Mouse (Mus musculus): ENCODE data around the gene Adat1. TPM values are rescaled to one million over a fixed set of nuclear protein-coding genes. Genes with fewer than 3 reads are reported as not detected.
A peak's percentile ranks its signal among the peaks of the same experiment; 100 is the strongest.

Gene Adat1
- polyA plus RNA-seq, 1 experiment from 2014 or later: 8.0 TPM

DNA sequence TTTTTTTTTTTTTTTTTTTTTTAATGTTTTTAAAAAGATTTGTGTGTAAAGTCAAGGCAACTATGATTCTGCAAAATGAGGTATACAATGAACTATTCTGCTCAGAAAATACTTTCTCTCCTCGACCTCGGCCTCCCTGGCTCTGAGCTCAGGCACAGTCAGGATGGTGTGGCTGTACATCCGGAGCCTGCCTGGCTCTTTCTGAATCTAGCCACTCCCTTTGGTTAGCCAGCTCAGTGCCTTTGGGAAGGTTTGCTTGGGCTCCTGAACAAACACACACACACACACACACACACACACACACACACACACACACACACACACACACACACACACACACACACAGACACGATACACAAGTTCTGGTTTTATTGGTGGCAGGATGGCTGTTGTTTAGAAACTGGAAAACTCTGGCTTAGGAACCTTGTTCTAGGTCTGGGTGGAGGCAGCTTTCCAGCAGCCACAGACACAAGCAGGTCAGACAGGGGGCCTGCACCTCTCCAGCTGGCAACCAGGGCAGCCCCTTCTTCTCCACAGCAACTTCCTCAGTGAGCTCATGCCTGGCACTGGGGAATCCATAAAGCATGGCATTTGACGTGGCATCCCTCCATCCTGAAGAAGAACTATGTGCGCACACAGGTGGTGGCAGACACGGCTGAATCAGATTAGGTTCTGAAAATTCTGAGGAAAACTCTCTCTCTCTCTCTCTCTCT lies 27.1 kb downstream of the Adat1 start:
- 72% methylated on average over 7 of the region's 7 CpGs for WGBS
- Histone ChIP-seq H3K9ac (no peak overlapping the region), H3K4me2 (no peak overlapping the region), H3K27me3 (no peaks in the 10 kb centered on the region), H3K36me3 (no peaks in the 10 kb centered on the region), H3K27ac (replicated peaks) (no peak overlapping the region), H3K4me1 (replicated peaks) (no peaks in the 10 kb centered on the region), H3K9me3 (no peaks in the 10 kb centered on the region), H3K4me3 (no peak overlapping the region)
- no peak for ATAC-seq (ENCODE audit: low FRiP score, low read depth)

DNA sequence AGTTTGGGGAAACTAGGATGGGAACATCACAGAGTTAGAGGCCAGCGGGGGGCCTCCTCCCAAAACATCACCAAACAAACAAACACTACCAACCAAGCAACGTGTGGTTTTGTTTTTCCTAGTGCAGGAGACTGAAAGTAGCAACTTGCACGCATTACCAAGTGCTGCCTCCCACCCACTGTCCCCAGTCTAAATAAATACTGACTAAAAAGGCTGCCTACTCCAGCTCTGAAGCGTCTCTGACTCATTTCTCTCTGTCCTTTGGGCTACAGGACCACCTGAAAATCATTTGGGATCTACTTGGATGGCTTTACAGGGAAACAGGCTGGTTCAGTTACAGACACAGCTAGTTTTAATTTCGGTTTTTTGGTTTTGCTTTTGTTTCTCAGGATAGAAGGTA lies 27.8 kb downstream of the Adat1 start:
- Histone ChIP-seq H3K4me1 (replicated peaks) (no peaks in the 10 kb centered on the region), H3K27ac (replicated peaks) (no peak overlapping the region), H3K4me2 (no peak overlapping the region), H3K36me3 (no peaks in the 10 kb centered on the region), H3K9ac (no peak overlapping the region), H3K27me3 (no peaks in the 10 kb centered on the region), H3K4me3 (no peak overlapping the region), H3K9me3 (no peaks in the 10 kb centered on the region)
- WGBS: 64% methylated on average over 5 of the region's 5 CpGs
- ATAC-seq (ENCODE audit: low FRiP score, low read depth): no peak

DNA sequence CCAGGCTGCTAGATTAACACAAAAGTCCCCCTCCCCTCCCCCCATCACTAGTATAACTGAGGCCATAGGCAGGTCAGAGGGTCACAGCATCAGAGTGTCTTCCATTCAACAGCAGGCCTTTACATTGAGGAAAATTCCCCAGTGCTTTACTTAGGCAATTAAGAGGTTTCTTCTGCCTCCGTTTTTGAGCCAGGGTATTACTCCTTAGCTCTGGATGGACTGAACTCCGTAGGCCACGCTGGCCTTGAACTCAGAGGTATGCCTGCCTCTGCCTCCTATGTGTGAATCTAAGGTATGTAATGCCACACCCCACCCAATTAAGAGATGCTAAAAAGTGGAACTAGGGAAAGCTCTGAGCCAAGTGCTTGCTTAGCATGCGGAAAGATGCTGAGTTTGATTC lies 28.6 kb downstream of the Adat1 start:
- ATAC-seq (ENCODE audit: low FRiP score, low read depth): no peak
- H3K4me2 ChIP-seq: no peak overlapping the region
- no peak overlapping the region for H3K9ac ChIP-seq
- no peak overlapping the region for H3K27ac ChIP-seq (replicated peaks)
- 0 out of 2 replicates have a peak, but pooled peaks cover under 1% of the 10 kb centered on the region for H3K36me3 ChIP-seq
- no peaks in the 10 kb centered on the region for H3K27me3 ChIP-seq
- H3K4me3 ChIP-seq: no peak overlapping the region
- H3K4me1 ChIP-seq (replicated peaks): no peaks in the 10 kb centered on the region
- WGBS: 84% methylated on average over 4 of the region's 4 CpGs
- no peaks in the 10 kb centered on the region for H3K9me3 ChIP-seq

DNA sequence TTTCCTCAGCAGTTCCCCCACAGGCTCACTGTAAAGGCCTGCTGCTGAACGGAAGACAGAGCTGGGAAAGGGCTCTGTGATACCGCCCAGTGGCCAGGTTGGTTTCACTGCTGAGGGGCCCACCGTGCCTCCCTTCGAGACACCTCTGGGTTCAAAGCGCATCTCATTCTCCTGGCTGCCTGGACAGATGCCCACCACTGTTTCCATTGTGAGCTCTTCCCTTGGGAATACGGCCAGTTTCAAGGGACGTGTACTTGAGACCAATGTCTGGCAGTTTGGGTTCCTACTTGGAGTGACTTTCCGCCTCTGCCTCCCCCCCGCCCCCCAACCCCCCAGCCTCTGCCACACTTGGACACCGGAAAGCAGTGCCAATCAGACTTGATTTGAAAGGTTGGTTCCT lies 29.0 kb downstream of the Adat1 start:
- H3K9ac ChIP-seq: no peak overlapping the region
- no peaks in the 10 kb centered on the region for H3K4me1 ChIP-seq (replicated peaks)
- H3K27ac ChIP-seq (replicated peaks): no peak overlapping the region
- H3K36me3 ChIP-seq: 0 out of 2 replicates have a peak, but pooled peaks cover 4% of the 10 kb centered on the region
- H3K9me3 ChIP-seq: no peaks in the 10 kb centered on the region
- no peak overlapping the region for H3K4me3 ChIP-seq
- 61% methylated on average over 10 of the region's 10 CpGs for WGBS
- no peak; the same call in 1 of the 2 replicates for ATAC-seq (ENCODE audit: low FRiP score, low read depth)
- H3K27me3 ChIP-seq: no peaks in the 10 kb centered on the region
- H3K4me2 ChIP-seq: no peak overlapping the region

DNA sequence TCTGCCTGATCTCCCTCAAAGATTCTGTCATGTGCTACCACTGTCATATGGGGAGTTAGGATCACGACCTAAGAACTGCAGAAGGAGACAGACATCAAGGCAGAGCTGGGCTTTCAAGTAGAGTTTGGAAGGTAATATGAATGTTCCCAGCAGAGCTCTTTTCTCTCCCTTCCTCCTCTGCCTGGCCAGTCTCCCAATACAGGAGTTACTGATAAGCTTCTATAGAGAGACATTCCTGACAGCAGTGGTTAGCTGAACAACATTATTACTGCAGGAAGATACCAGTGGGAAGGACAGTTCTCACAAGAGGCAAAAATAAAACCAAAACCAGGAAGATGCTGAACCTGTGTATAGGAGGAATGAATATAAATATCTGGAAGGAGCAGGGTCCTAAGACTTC lies 29.5 kb downstream of the Adat1 start:
- WGBS: 71% methylated on average over 1 of the region's 1 CpGs
- Histone ChIP-seq H3K4me2 (no peak overlapping the region), H3K27me3 (no peaks in the 10 kb centered on the region), H3K36me3 (0 out of 2 replicates have a peak, but pooled peaks cover 6% of the 10 kb centered on the region), H3K9me3 (no peaks in the 10 kb centered on the region), H3K9ac (no peak overlapping the region), H3K4me1 (replicated peaks) (no peaks in the 10 kb centered on the region), H3K4me3 (no peak overlapping the region), H3K27ac (replicated peaks) (no peak overlapping the region)
- no peak for ATAC-seq (ENCODE audit: low FRiP score, low read depth)

DNA sequence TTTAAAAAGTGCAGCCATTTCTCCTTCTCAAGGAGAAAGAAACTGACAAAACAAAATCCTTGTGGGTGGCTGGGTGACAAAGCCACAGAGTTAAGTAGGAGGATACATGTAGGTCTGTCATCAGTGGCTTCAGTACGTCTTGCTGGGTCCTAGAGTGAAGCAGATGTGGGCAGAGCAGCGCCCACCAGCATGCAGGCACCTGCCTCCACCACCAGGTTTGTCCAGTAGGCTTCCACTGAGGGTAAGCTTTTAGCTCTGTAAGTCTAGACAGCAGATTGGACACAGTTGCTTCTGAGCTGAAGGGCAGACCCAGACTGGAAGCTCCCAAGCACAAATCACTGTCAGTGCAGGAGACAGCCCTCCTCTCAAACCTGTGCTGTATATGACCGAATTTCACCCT lies 30.8 kb downstream of the Adat1 start:
- H3K4me3 ChIP-seq: no peak overlapping the region
- no peaks in the 10 kb centered on the region for H3K27me3 ChIP-seq
- H3K4me1 ChIP-seq (replicated peaks): no peaks in the 10 kb centered on the region
- peaks cover 18% of the 10 kb centered on the region for H3K36me3 ChIP-seq
- no peak for ATAC-seq (ENCODE audit: low FRiP score, low read depth)
- no peak overlapping the region for H3K4me2 ChIP-seq
- no peak overlapping the region for H3K9ac ChIP-seq
- no peaks in the 10 kb centered on the region for H3K9me3 ChIP-seq
- H3K27ac ChIP-seq (replicated peaks): no peak overlapping the region
- 74% methylated on average over 3 of the region's 3 CpGs for WGBS

DNA sequence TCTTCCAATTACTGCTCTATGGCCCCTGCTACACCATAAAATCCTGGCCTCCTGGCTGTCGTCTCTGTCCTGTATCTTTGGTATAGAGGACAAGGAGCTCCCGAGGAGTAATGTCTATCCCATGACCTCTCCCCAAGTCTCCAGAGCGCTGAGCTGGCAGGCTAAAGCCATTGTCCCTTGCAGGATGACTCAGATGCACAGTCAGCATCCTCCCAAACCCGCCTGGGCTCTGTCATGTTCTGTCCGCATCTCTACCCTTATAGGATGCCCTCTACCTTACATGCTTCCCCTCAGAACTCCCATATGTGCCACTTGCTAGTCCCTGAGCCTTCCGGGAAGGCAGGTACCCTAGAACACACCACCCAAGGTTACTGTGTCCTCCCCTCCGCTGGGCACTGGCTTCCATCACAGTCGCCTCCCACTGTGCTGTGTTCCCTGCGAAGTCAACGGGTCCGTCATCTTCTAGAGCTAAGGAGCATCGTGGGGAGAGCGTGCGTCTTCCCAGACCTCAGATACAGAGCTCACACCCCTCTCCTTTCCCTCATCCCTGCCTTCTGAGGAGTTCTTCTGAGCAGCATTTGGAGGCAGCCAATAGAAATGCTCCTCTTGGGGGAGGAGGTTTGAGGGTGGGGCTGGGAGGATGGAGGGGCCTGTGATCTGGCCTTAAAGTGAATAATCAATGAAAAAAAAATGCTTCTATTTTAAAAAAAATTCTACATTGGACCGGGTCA lies 31.3 kb downstream of the Adat1 start:
- no peak overlapping the region for H3K27ac ChIP-seq (replicated peaks)
- H3K4me1 ChIP-seq (replicated peaks): no peaks in the 10 kb centered on the region
- 76% methylated on average over 15 of the region's 15 CpGs for WGBS
- H3K9ac ChIP-seq: no peak overlapping the region
- H3K27me3 ChIP-seq: no peaks in the 10 kb centered on the region
- ATAC-seq (ENCODE audit: low FRiP score, low read depth): 0 out of 2 replicates have a peak, but pooled peaks have one; percentile 6
- no peak overlapping the region for H3K4me3 ChIP-seq
- H3K36me3 ChIP-seq: peaks cover 21% of the 10 kb centered on the region
- H3K4me2 ChIP-seq: no peak overlapping the region
- no peaks in the 10 kb centered on the region for H3K9me3 ChIP-seq

DNA sequence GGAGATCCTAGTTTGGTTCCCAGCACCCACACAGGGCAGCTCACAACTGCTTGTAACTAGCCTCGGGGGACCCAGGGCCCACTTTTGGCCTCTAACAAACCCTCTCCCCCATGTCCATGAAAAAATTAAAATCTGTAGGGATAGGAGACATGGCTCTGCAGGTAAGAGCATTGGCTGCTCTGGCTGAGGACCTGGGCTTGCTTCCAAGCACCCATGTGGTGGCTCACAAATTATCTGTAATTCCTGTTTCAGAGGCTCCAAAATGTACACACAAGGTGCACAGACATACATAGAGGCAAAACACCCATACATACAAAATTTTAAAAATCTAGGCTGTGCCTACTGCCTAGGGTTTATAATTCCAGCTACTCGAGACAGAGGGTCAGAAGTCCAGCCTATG lies 34.9 kb downstream of the Adat1 start:
- Histone ChIP-seq H3K27ac (replicated peaks) (no peak overlapping the region), H3K36me3 (peaks cover 46% of the 10 kb centered on the region), H3K4me1 (replicated peaks) (no peaks in the 10 kb centered on the region), H3K9ac (no peak overlapping the region), H3K27me3 (no peaks in the 10 kb centered on the region), H3K9me3 (no peaks in the 10 kb centered on the region), H3K4me2 (no peak overlapping the region), H3K4me3 (no peak overlapping the region)
- WGBS: 91% methylated on average over 2 of the region's 2 CpGs
- no peak for ATAC-seq (ENCODE audit: low FRiP score, low read depth)

DNA sequence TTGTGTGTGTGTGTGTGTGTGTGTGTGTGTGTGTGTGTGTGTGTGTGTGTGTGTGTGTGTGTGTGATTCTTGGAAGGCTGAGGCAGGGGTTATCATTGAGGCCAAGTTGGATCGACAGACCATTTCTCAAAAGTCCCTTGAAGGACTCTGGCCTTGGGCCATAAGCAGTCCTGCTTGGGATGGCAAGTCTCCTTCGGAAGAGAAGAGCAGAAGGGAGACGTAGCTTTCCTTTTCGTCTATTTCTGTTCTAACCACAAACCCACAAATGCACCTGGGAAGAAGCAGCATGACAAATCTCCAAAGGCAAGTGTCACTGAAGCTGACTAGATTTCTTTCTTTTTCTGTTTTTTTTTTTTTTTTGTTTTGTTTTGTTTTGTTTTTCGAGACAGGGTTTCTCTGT lies 36.2 kb downstream of the Adat1 start:
- WGBS: 94% methylated on average over 5 of the region's 5 CpGs
- H3K36me3 ChIP-seq: peaks cover 46% of the 10 kb centered on the region

DNA sequence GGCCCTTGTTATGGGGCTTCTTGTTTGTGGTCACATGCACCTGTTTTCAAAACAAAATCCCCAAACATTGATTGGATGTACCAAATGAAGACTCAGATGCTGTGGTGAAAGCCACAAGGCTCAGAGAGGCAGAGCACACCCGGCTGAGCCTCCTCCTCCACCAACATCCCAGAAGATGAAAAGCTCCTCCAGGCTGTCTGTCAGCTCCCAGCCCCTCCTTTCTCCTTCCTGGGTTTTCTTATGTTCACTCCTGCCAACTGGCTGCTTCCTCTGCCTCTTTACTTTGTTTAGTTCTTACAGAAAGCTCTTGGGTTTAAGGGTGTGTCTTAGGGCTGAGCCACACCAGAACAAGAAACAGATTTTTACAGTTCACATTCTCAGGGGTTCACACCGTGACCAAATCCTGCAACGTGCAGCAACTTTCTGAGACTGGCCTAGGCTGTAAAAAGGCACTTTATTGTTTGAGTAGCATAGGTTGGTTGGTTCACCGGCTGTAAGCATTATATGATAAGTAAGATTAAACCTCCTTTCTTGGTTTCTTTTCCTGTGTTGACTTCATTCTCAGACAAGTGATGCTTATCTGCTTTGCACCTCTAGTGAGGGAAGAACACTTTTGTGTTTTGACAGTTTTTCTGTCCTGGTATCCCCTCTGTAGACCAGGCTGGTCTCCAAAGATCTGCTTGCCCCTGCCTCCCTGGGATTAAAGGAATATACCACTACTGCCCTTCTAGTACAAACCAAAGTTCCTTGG lies 37.1 kb downstream of the Adat1 start:
- no peaks in the 10 kb centered on the region for H3K9me3 ChIP-seq
- no peak overlapping the region for H3K27ac ChIP-seq (replicated peaks)
- peaks cover 46% of the 10 kb centered on the region for H3K36me3 ChIP-seq
- H3K9ac ChIP-seq: no peak overlapping the region
- no peaks in the 10 kb centered on the region for H3K27me3 ChIP-seq
- no peak overlapping the region for H3K4me2 ChIP-seq
- H3K4me3 ChIP-seq: no peak overlapping the region
- no peaks in the 10 kb centered on the region for H3K4me1 ChIP-seq (replicated peaks)
- ATAC-seq (ENCODE audit: low FRiP score, low read depth): no peak
- WGBS: 86% methylated on average over 4 of the region's 4 CpGs

More for the DNA sequence above, 36.2 kb downstream of the Adat1 start:
- Histone ChIP-seq H3K9ac (no peak overlapping the region), H3K27ac (replicated peaks) (no peak overlapping the region), H3K4me1 (replicated peaks) (no peaks in the 10 kb centered on the region), H3K4me2 (no peak overlapping the region), H3K4me3 (no peak overlapping the region), H3K9me3 (no peaks in the 10 kb centered on the region), H3K27me3 (no peaks in the 10 kb centered on the region)
- ATAC-seq (ENCODE audit: low FRiP score, low read depth): no peak

DNA sequence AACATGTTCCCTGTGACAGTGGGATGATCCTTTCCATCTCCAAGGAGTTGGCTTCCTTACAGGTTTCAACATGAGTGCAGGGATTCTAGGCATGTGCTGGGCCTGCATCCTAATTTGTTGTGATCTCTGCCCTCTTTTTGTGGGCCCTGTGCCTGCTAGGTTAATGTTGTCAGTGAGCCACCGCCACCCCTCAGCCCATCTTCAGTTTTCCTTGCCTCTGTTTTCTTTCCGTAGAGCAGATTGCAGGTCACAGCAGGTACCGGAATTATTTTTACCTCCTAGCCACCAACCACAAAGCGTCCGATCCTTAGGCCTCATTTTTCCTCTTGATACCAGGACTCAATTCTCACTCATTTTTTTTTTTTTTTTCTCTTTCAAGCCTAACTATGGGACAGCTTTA lies 40.2 kb downstream of the Adat1 start:
- 96% methylated on average over 5 of the region's 5 CpGs for WGBS
- Histone ChIP-seq H3K36me3 (peaks cover 47% of the 10 kb centered on the region), H3K4me1 (replicated peaks) (no peaks in the 10 kb centered on the region), H3K4me2 (no peak overlapping the region), H3K27ac (replicated peaks) (no peak overlapping the region), H3K4me3 (no peak overlapping the region), H3K9ac (no peak overlapping the region), H3K27me3 (no peaks in the 10 kb centered on the region), H3K9me3 (no peaks in the 10 kb centered on the region)
- no peak for ATAC-seq (ENCODE audit: low FRiP score, low read depth)

DNA sequence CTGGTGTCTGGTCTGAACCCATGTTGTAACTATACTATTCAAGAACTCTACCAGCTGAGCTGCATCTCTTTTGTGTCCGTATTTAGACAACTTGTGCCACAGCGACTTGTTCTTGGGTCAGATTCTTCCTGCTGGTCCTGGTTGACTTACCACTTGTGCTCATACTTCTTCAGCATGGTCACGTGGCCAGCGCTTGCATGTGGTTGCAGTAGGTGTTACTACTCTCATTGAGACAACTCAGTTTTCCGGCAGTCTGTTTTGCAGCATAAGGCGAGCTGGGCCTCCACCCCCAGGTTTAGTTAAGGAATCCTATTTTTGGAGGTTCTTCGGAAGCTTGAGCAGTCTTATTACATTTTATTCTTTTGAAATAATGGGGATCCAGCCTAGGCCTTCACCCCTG lies 40.8 kb downstream of the Adat1 start:
- Histone ChIP-seq H3K9ac (no peak overlapping the region), H3K36me3 (peaks cover 42% of the 10 kb centered on the region), H3K4me1 (replicated peaks) (no peaks in the 10 kb centered on the region), H3K4me2 (no peak overlapping the region), H3K4me3 (no peak overlapping the region), H3K27me3 (no peaks in the 10 kb centered on the region), H3K9me3 (no peaks in the 10 kb centered on the region), H3K27ac (replicated peaks) (no peak overlapping the region)
- no peak for ATAC-seq (ENCODE audit: low FRiP score, low read depth)
- 96% methylated on average over 7 of the region's 7 CpGs for WGBS
